Mouse (Mus musculus): ENCODE results near the gene Rgs17.

GRCm38 (mm10) chr10:5900731-5901130, 21.5 kb downstream of the Rgs17 start:
- TF ChIP-seq POLR2A (IDR thresholded peaks at IDR 0.05; ENCODE audit: low read depth, low read length), result no peak
- no peak for TF ChIP-seq CTCF (IDR thresholded peaks at IDR 0.05; ENCODE audit: extremely low read depth, insufficient read depth, insufficient read length, insufficient replicate concordance)

Measured in spleen, adult 2 months (tissue).